ENCODE assay signal across 15 mouse cellular contexts in genomic region chr13:43549078-43549698, GRCm38 (mm10). TPM values are rescaled to one million over a fixed set of nuclear protein-coding genes. Genes with fewer than 3 reads are reported as not detected.
A peak's percentile ranks its signal among the peaks of the same experiment; 100 is the strongest.
DNase-seq lines count a peak whose midpoint lies in the region; ATAC-seq and TF ChIP-seq lines count a peak whose summit lies in the region.
"Had no signal": no experiment of that assay in that cellular context is flagged by ENCODE, and none has a peak within 500 bp of the region (broad histone marks: within the 10 kb centered on the region; RNA-seq: fewer than 3 reads in every experiment).

No protein-coding gene starts in this region.

- peak overlapping the region; percentile 68; the same call in 1 of the 2 replicates for H3K27ac ChIP-seq in kidney, postnatal 0 days
- peak overlapping the region; percentile 41 for H3K27ac ChIP-seq in CH12.LX (ENCODE audit: insufficient read depth, low read depth)
- no peak overlapping the region for H3K27ac ChIP-seq in intestine, postnatal 0 days (ENCODE audit: low read depth, low read length)
- H3K27ac ChIP-seq: embryonic facial prominence, embryonic 13.5 days; forebrain, embryonic 12.5 days; liver, embryonic 12.5 days had no signal

- no peak for DNase-seq in kidney, postnatal 0 days (ENCODE audit: low spot score)
- no peak for DNase-seq in kidney, adult 9 months
- peak; percentile 28 for DNase-seq in CH12.LX (ENCODE audit: extremely low read depth)
- no peak for DNase-seq in right cerebral cortex, postnatal 14 days
- DNase-seq: adrenal gland, adult 2 months; cerebellum, postnatal 25 days; heart, postnatal 36 days; lung, postnatal 10 days; thymus, adult 2 months had no signal

- H3K4me3 ChIP-seq in kidney, postnatal 0 days (replicated peaks; ENCODE audit: low read depth, low read length) = no peak overlapping the region
- H3K4me3 ChIP-seq in CH12.LX (replicated peaks in 1 of 3; ENCODE audit: low read depth in 2 of 3, low read length in 2 of 3, poor library complexity in 1 of 3) = no peak overlapping the region
- H3K4me3 ChIP-seq in intestine, postnatal 0 days (ENCODE audit: low read depth, low read length) = no peak overlapping the region
- H3K4me3 ChIP-seq: embryonic facial prominence, embryonic 13.5 days; forebrain, embryonic 12.5 days; liver, embryonic 12.5 days had no signal

- no peaks in the 10 kb centered on the region for H3K4me1 ChIP-seq in kidney, postnatal 0 days (replicated peaks; ENCODE audit: insufficient read depth, low read length)
- H3K4me1 ChIP-seq in CH12.LX (ENCODE audit: control insufficient read depth in 1 of 2, insufficient read depth in 2 of 2) = peaks cover 5 to 25% of the 10 kb centered on the region in 2 experiments; a peak in 3 of 4 replicates
- H3K4me1 ChIP-seq in intestine, postnatal 0 days (replicated peaks; ENCODE audit: control insufficient read depth, insufficient read depth, low read length) = no peaks in the 10 kb centered on the region
- H3K4me1 ChIP-seq: embryonic facial prominence, embryonic 13.5 days; forebrain, embryonic 12.5 days; liver, embryonic 12.5 days had no signal

- ATAC-seq in kidney, postnatal 0 days (replicated peaks; ENCODE audit: low FRiP score, low read depth) = no peak
- ATAC-seq in erythroid progenitor cell, adult 5-6 weeks (replicated peaks; ENCODE audit: low FRiP score, poor library complexity, severe bottlenecking) = peak; percentile 37; the same call in 1 of the 2 replicates
- ATAC-seq in monocyte, adult 5-6 weeks (replicated peaks; ENCODE audit: insufficient number of reproducible peaks, low FRiP score, low TSS enrichment, poor library complexity, severe bottlenecking) = peak; percentile 48; the same call in 1 of the 2 replicates
- ATAC-seq in intestine, postnatal 0 days = no peak
- ATAC-seq: liver, embryonic 12.5 days had no signal

- peaks cover 39% of the 10 kb centered on the region for H3K36me3 ChIP-seq in kidney, postnatal 0 days (ENCODE audit: insufficient read depth, low read length)
- H3K36me3 ChIP-seq in CH12.LX (replicated peaks in 1 of 2; ENCODE audit: control insufficient read depth in 1 of 2, insufficient read depth in 1 of 2, low read length in 1 of 2) = peaks cover 12 to 53% of the 10 kb centered on the region in 2 experiments
- H3K36me3 ChIP-seq in intestine, postnatal 0 days (ENCODE audit: control insufficient read depth, insufficient read depth) = peaks cover 35% of the 10 kb centered on the region

- 65% methylated on average over 11 of the region's 11 CpGs for WGBS in kidney, postnatal 0 days
- 82% methylated on average over 11 of the region's 11 CpGs for WGBS in intestine, postnatal 0 days

- no peak; the same call in 1 of the 2 replicates for TF ChIP-seq RAD21 in CH12.LX (IDR thresholded peaks at IDR 0.05; ENCODE audit: low read depth, low read length)

- dilution Hi-C loops in CH12.LX (cut with MboI; ENCODE audit: extremely low pct_ligation_motif_present, extremely low pct_unique_long_range_greater_than_20kb, low sequenced_read_pairs) = no loop called here

- TF ChIP-seq POLR2A in CH12.LX (IDR thresholded peaks at IDR 0.05; ENCODE audit: low read depth, low read length) = no peak

- TF ChIP-seq EP300 in CH12.LX (IDR thresholded peaks at IDR 0.05; ENCODE audit: low read length) = peak; percentile 27; the same call in 1 of the 2 replicates

- H3K27me3 ChIP-seq in kidney, postnatal 0 days (ENCODE audit: insufficient read depth, low read length) = no peaks in the 10 kb centered on the region
- no peaks in the 10 kb centered on the region for H3K27me3 ChIP-seq in CH12.LX (replicated peaks)
- no peaks in the 10 kb centered on the region for H3K27me3 ChIP-seq in intestine, postnatal 0 days (replicated peaks; ENCODE audit: control insufficient read depth, insufficient read depth, low read length)
- H3K27me3 ChIP-seq: embryonic facial prominence, embryonic 13.5 days; forebrain, embryonic 12.5 days; liver, embryonic 12.5 days had no signal

- H3K9ac ChIP-seq in kidney, postnatal 0 days (ENCODE audit: low read depth, low read length) = no peak overlapping the region
- H3K9ac ChIP-seq in CH12.LX (ENCODE audit: insufficient read depth, low read depth) = no peak overlapping the region
- no peak overlapping the region for H3K9ac ChIP-seq in intestine, postnatal 0 days (ENCODE audit: low read depth, low read length)
- H3K9ac ChIP-seq: embryonic facial prominence, embryonic 13.5 days; forebrain, embryonic 12.5 days; liver, embryonic 12.5 days had no signal

- H3K9me3 ChIP-seq in kidney, postnatal 0 days (replicated peaks; ENCODE audit: low read length) = no peaks in the 10 kb centered on the region
- no peaks in the 10 kb centered on the region for H3K9me3 ChIP-seq in CH12.LX (replicated peaks; ENCODE audit: low read length)
- H3K9me3 ChIP-seq in intestine, postnatal 0 days (ENCODE audit: control insufficient read depth) = no peaks in the 10 kb centered on the region
- H3K9me3 ChIP-seq: embryonic facial prominence, embryonic 13.5 days; forebrain, embryonic 12.5 days; liver, embryonic 12.5 days had no signal

- H3K79me2 ChIP-seq in CH12.LX (replicated peaks; ENCODE audit: control insufficient read depth, extremely low read depth, insufficient read depth, poor library complexity, severe bottlenecking) = no peaks in the 10 kb centered on the region

- in situ Hi-C loops in CH12.LX (cut with MboI; ENCODE audit: low pct_ligation_motif_present, low pct_unique_long_range_greater_than_20kb, low sequenced_read_pairs) = no loop called here

- no peak overlapping the region for H3K4me2 ChIP-seq in kidney, postnatal 0 days (ENCODE audit: low read length)
- peak overlapping the region; percentile 27; the same call in 1 of the 2 replicates for H3K4me2 ChIP-seq in CH12.LX (ENCODE audit: insufficient read depth, low read depth, poor library complexity, severe bottlenecking)
- H3K4me2 ChIP-seq in intestine, postnatal 0 days (replicated peaks; ENCODE audit: low read depth) = no peak overlapping the region
- H3K4me2 ChIP-seq: embryonic facial prominence, embryonic 13.5 days; forebrain, embryonic 12.5 days; liver, embryonic 12.5 days had no signal

- TF ChIP-seq CTCF in kidney, postnatal 0 days (IDR thresholded peaks at IDR 0.05; ENCODE audit: low read depth) = peak; percentile 11; the same call in 1 of the 2 replicates
- TF ChIP-seq CTCF in CH12.LX (conservative IDR thresholded peaks at IDR 0.05 in 1 of 2, IDR thresholded peaks at IDR 0.05 in 1 of 2; ENCODE audit: low read depth in 2 of 2, low read length in 2 of 2) = peak in 1 of 2 experiments; percentile 18; a peak in 1 of 4 replicates
- no peak for TF ChIP-seq CTCF in intestine, postnatal 0 days (IDR thresholded peaks at IDR 0.05; ENCODE audit: low read depth)

TF ChIP-seq in CH12.LX, 34 proteins besides CTCF, POLR2A, EP300 and RAD21:
- TF ChIP-seq JUND (conservative IDR thresholded peaks at IDR 0.05; ENCODE audit: low read depth, low read length) (no peak), HCFC1 (IDR thresholded peaks at IDR 0.05; ENCODE audit: low read depth, low read length) (no peak), MYC (IDR thresholded peaks at IDR 0.05; ENCODE audit: low read depth, low read length) (no peak), CHD1 (IDR thresholded peaks at IDR 0.05; ENCODE audit: low read depth, low read length) (no peak), ETS1 (conservative IDR thresholded peaks at IDR 0.05; ENCODE audit: low read depth, low read length) (no peak), ZC3H11A (IDR thresholded peaks at IDR 0.05; ENCODE audit: low read depth, low read length) (no peak), MAX (IDR thresholded peaks at IDR 0.05; ENCODE audit: low read length) (no peak), POLR2AphosphoS2 (IDR thresholded peaks at IDR 0.05; ENCODE audit: low read depth, low read length) (no peak), ELF1 (IDR thresholded peaks at IDR 0.05; ENCODE audit: low read depth, low read length) (no peak), MEF2A (IDR thresholded peaks at IDR 0.05; ENCODE audit: borderline replicate concordance, low read depth, low read length) (0 out of 2 replicates have a peak, but pooled peaks have one; percentile 1), MAFK (IDR thresholded peaks at IDR 0.05; ENCODE audit: insufficient replicate concordance, low read length) (no peak), IRF4 (IDR thresholded peaks at IDR 0.05; ENCODE audit: low read depth, low read length) (no peak), ZKSCAN1 (IDR thresholded peaks at IDR 0.05; ENCODE audit: borderline replicate concordance, low read depth, low read length) (no peak), USF2 (conservative IDR thresholded peaks at IDR 0.05; ENCODE audit: low read depth, low read length) (no peak), GABPA (IDR thresholded peaks at IDR 0.05; ENCODE audit: insufficient replicate concordance, low read depth, low read length) (no peak), MXI1 (IDR thresholded peaks at IDR 0.05; ENCODE audit: low read depth, low read length) (no peak), BHLHE40 (IDR thresholded peaks at IDR 0.05; ENCODE audit: low read depth, low read length) (peak; percentile 61), ZMIZ1 (IDR thresholded peaks at IDR 0.05; ENCODE audit: low read depth, low read length) (0 out of 2 replicates have a peak, but pooled peaks have one; percentile 13)

RNA-seq across cellular contexts. Expression of gene Mcur1, which starts 10.8 kb away (rescaled TPM):
- polyA plus RNA-seq in kidney, postnatal 0 days (2015; fragmentation: Nextera tagmentation; extraction: Ambion mirVana) = 37.0 and 37.3 TPM in 2 replicates
- total RNA-seq in CH12.LX (2012; rRNA removed) = 4.7 and 5.7 TPM in 2 replicates
- total RNA-seq in CH12.LX (2014; rRNA removed) = 6.3 TPM in 2 replicates
- 10.8 and 12.5 TPM in 2 replicates for polyA plus RNA-seq in CH12.LX (2012; ENCODE audit: insufficient read length, low read depth)
- total RNA-seq in erythroid progenitor cell, adult 5-6 weeks (2015; ENCODE audit: low replicate concordance) = 8.6 and 11.3 TPM in 2 replicates
- 4.7 and 16.6 TPM in 2 replicates for total RNA-seq in erythroid progenitor cell, adult 5-6 weeks (2017; ENCODE audit: low replicate concordance)
- 32.0 to 39.8 TPM (median 37.9 TPM) in 3 replicates for total RNA-seq in monocyte, adult 5-6 weeks (2017)
- polyA plus RNA-seq in intestine, postnatal 0 days (2015; fragmentation: Nextera tagmentation; extraction: Ambion mirVana) = 15.4 TPM in 2 replicates

Comparison
In these comparisons a context has a peak if more than half of its experiments do, and no peak if none do; other contexts are left out.
1. ATAC-seq: peak in erythroid progenitor cell, adult 5-6 weeks (single experiment) and monocyte, adult 5-6 weeks (single experiment); none in kidney, postnatal 0 days (single experiment) and intestine, postnatal 0 days (single experiment).